Comparison of ENCODE assay signal across 13 mouse cellular contexts in the genomic region with DNA sequence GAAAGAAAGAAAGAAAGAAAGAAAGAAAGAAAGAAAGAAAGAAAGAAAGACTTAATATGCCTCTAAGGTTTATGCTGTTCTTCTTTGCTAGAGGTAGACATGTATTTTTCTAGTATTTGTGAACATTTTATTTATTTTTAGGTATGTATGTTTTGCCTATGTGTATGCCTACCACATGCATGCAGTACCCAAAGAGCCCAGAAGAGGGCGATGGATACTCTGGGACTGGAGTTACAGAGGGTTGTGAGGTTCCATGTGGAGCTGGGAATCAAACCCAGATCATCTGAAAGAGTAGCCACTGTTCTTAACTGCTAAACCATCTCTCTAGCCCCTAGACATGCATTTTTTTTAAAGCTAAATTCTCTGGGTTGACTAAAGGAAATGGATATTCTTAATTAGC.
DNase-seq lines count a peak whose midpoint lies in the region; ATAC-seq and TF ChIP-seq lines count a peak whose summit lies in the region.
"Had no signal": no experiment of that assay in that cellular context is flagged by ENCODE, and none has a peak within 500 bp of the region (broad histone marks: within the 10 kb centered on the region; RNA-seq: fewer than 3 reads in every experiment).

No protein-coding gene starts in this region.

- no peak for DNase-seq in heart, adult 11 months
- no peak for DNase-seq in liver, embryonic 14.5 days (ENCODE audit: low read depth in 3 of 3, low spot score in 3 of 3)
- peak; percentile 71 to 78 for DNase-seq in B cell, adult 2 months
- DNase-seq in MN1 (ENCODE audit: low spot score) = peak; percentile 14
- DNase-seq in left cerebral cortex, postnatal 14 days (ENCODE audit: low spot score in 2 of 2) = no peak
- DNase-seq: cerebellum, postnatal 10 days; right cerebral cortex, adult 18-20 months had no signal

- H3K27ac ChIP-seq in heart, embryonic 13.5 days (replicated peaks) = peak overlapping the region; percentile 80
- no peak overlapping the region for H3K27ac ChIP-seq in liver, embryonic 14.5 days
- no peak overlapping the region for H3K27ac ChIP-seq in liver, embryonic 12.5 days
- no peak overlapping the region for H3K27ac ChIP-seq in neural tube, embryonic 15.5 days (replicated peaks)
- H3K27ac ChIP-seq: hindbrain, embryonic 15.5 days; midbrain, embryonic 15.5 days had no signal

- no peak overlapping the region for H3K4me3 ChIP-seq in heart, embryonic 13.5 days
- H3K4me3 ChIP-seq in liver, embryonic 14.5 days (ENCODE audit: insufficient read depth in 1 of 2, low read depth in 2 of 2, low read length in 2 of 2) = no peak overlapping the region
- H3K4me3 ChIP-seq in liver, embryonic 12.5 days = no peak overlapping the region
- no peak overlapping the region for H3K4me3 ChIP-seq in neural tube, embryonic 15.5 days (replicated peaks)
- H3K4me3 ChIP-seq: embryonic facial prominence, embryonic 12.5 days; hindbrain, embryonic 15.5 days; midbrain, embryonic 15.5 days had no signal

- peaks cover 99% of the 10 kb centered on the region for H3K4me1 ChIP-seq in heart, embryonic 13.5 days
- peaks cover 13 to 31% of the 10 kb centered on the region in 2 experiments for H3K4me1 ChIP-seq in liver, embryonic 14.5 days (replicated peaks; ENCODE audit: control insufficient read depth in 2 of 2, insufficient read depth in 2 of 2, low read length in 1 of 2)
- peaks cover 63% of the 10 kb centered on the region for H3K4me1 ChIP-seq in liver, embryonic 12.5 days
- peaks cover 29% of the 10 kb centered on the region for H3K4me1 ChIP-seq in neural tube, embryonic 15.5 days

- no peaks in the 10 kb centered on the region for H3K27me3 ChIP-seq in heart, embryonic 13.5 days (replicated peaks)
- H3K27me3 ChIP-seq in liver, embryonic 14.5 days (ENCODE audit: control insufficient read depth, insufficient read depth, low read length) = peaks cover 10% of the 10 kb centered on the region
- H3K27me3 ChIP-seq in liver, embryonic 12.5 days (replicated peaks) = peaks cover 15% of the 10 kb centered on the region
- H3K27me3 ChIP-seq in neural tube, embryonic 15.5 days (replicated peaks) = no peaks in the 10 kb centered on the region
- H3K27me3 ChIP-seq: embryonic facial prominence, embryonic 12.5 days; hindbrain, embryonic 15.5 days had no signal

- no peak overlapping the region for H3K4me2 ChIP-seq in heart, embryonic 13.5 days
- no peak overlapping the region for H3K4me2 ChIP-seq in liver, embryonic 14.5 days (ENCODE audit: low read depth)
- H3K4me2 ChIP-seq in liver, embryonic 12.5 days = no peak overlapping the region
- H3K4me2 ChIP-seq in neural tube, embryonic 15.5 days = no peak overlapping the region
- H3K4me2 ChIP-seq: embryonic facial prominence, embryonic 12.5 days; hindbrain, embryonic 15.5 days; midbrain, embryonic 15.5 days had no signal

- TF ChIP-seq CTCF in liver, embryonic 14.5 days (IDR thresholded peaks at IDR 0.05; ENCODE audit: low read depth) = peak; percentile 63

- no peaks in the 10 kb centered on the region for H3K9me3 ChIP-seq in heart, embryonic 13.5 days
- H3K9me3 ChIP-seq in liver, embryonic 14.5 days (ENCODE audit: control insufficient read depth, low read length) = no peaks in the 10 kb centered on the region
- 0 out of 2 replicates have a peak, but pooled peaks cover 4% of the 10 kb centered on the region for H3K9me3 ChIP-seq in liver, embryonic 12.5 days (replicated peaks)
- H3K9me3 ChIP-seq in neural tube, embryonic 15.5 days (replicated peaks) = no peaks in the 10 kb centered on the region
- H3K9me3 ChIP-seq: embryonic facial prominence, embryonic 12.5 days; hindbrain, embryonic 15.5 days; midbrain, embryonic 15.5 days had no signal

- intact Hi-C loops in left cerebral cortex, postnatal 14 days (cut with DNase I) = no loop called here

- peaks cover 68% of the 10 kb centered on the region for H3K36me3 ChIP-seq in heart, embryonic 13.5 days
- H3K36me3 ChIP-seq in liver, embryonic 14.5 days (replicated peaks; ENCODE audit: control insufficient read depth, insufficient read depth, low read depth) = no peaks in the 10 kb centered on the region
- H3K36me3 ChIP-seq in liver, embryonic 12.5 days = peaks cover 13% of the 10 kb centered on the region; the same call in 1 of the 2 replicates
- no peaks in the 10 kb centered on the region for H3K36me3 ChIP-seq in neural tube, embryonic 15.5 days
- H3K36me3 ChIP-seq: embryonic facial prominence, embryonic 12.5 days; hindbrain, embryonic 15.5 days; midbrain, embryonic 15.5 days had no signal

- WGBS in heart, embryonic 13.5 days = 54% methylated on average over 1 of the region's 1 CpGs
- WGBS in liver, embryonic 14.5 days (ENCODE audit: insufficient replicate concordance) = 44% methylated on average over 1 of the region's 1 CpGs
- 30% methylated on average over 1 of the region's 1 CpGs for WGBS in liver, embryonic 12.5 days (ENCODE audit: insufficient replicate concordance)
- 43% methylated on average over 1 of the region's 1 CpGs for WGBS in neural tube, embryonic 15.5 days

- no peak for ATAC-seq in heart, embryonic 13.5 days (ENCODE audit: extremely low read depth, insufficient number of reproducible peaks, low FRiP score, low TSS enrichment)
- ATAC-seq in liver, embryonic 14.5 days (ENCODE audit: insufficient read depth) = no peak
- ATAC-seq in liver, embryonic 12.5 days = no peak
- no peak for ATAC-seq in neural tube, embryonic 15.5 days (ENCODE audit: low FRiP score)
- ATAC-seq: midbrain, embryonic 15.5 days had no signal

- no peak overlapping the region for H3K9ac ChIP-seq in heart, embryonic 13.5 days
- no peak overlapping the region for H3K9ac ChIP-seq in liver, embryonic 14.5 days (replicated peaks)
- no peak overlapping the region for H3K9ac ChIP-seq in liver, embryonic 12.5 days
- no peak overlapping the region for H3K9ac ChIP-seq in neural tube, embryonic 15.5 days (replicated peaks)
- H3K9ac ChIP-seq: embryonic facial prominence, embryonic 12.5 days; hindbrain, embryonic 15.5 days; midbrain, embryonic 15.5 days had no signal

- no peak for TF ChIP-seq EP300 in liver, embryonic 14.5 days (IDR thresholded peaks at IDR 0.05; ENCODE audit: low read depth)

Comparison
In these comparisons a context has a peak if more than half of its experiments do, and no peak if none do; other contexts are left out.
1. DNase-seq: peak in B cell, adult 2 months (2 of 2) and MN1 (single experiment); none in heart, adult 11 months (single experiment), liver, embryonic 14.5 days (0 of 3) and left cerebral cortex, postnatal 14 days (0 of 2).